Mouse (Mus musculus): ENCODE results near the gene Unc5b. TPM values are rescaled to one million over a fixed set of nuclear protein-coding genes. Genes with fewer than 3 reads are reported as not detected.

The Unc5b gene
- polyA plus RNA-seq, 1 experiment = not detected

DNA sequence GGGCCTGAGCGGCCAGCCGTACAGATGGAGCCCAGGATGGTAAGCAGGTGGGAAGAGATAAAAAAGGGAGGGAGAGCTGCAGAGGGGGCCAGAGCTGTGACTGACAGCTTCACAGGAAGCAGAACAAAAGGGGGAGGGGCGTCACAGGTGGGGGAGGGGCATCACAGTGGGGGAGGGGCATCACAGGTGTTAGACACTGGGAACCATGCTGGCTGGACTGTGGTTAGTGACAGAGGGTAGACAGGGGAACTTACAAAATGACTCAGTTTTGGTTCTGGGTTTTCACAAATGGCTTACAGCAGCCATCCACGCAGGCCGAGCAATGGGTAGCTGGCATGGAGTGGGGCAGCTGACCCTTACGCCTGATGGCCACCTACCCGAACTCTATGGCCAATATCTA, 89.9 kb downstream of the Unc5b start:
- peaks cover 2% of the 10 kb centered on the region; the same call in 1 of the 2 replicates for H3K9me3 ChIP-seq (ENCODE audit: control insufficient read depth, low read length)
- no peaks in the 10 kb centered on the region for H3K27me3 ChIP-seq (ENCODE audit: control insufficient read depth)
- no peak overlapping the region for H3K4me3 ChIP-seq (replicated peaks)
- no peaks in the 10 kb centered on the region for H3K4me1 ChIP-seq (ENCODE audit: control insufficient read depth)
- TF ChIP-seq TAL1 (IDR thresholded peaks at IDR 0.05; ENCODE audit: low read length) (no peak), GATA1 (IDR thresholded peaks at IDR 0.05; ENCODE audit: low read length) (no peak)
- H3K36me3 ChIP-seq (ENCODE audit: control insufficient read depth) = peaks cover 2% of the 10 kb centered on the region; the same call in 1 of the 2 replicates

GRCm38 (mm10) chr10:60739619-60740363, 91.6 kb downstream of the Unc5b start:
- no peak overlapping the region for H3K4me3 ChIP-seq (replicated peaks)
- TF ChIP-seq TAL1 (IDR thresholded peaks at IDR 0.05; ENCODE audit: low read length) (no peak), GATA1 (IDR thresholded peaks at IDR 0.05; ENCODE audit: low read length) (no peak)
- H3K36me3 ChIP-seq (ENCODE audit: control insufficient read depth) = peaks cover 2% of the 10 kb centered on the region; the same call in 1 of the 2 replicates
- H3K4me1 ChIP-seq (ENCODE audit: control insufficient read depth) = no peaks in the 10 kb centered on the region
- peaks cover 2% of the 10 kb centered on the region; the same call in 1 of the 2 replicates for H3K9me3 ChIP-seq (ENCODE audit: control insufficient read depth, low read length)
- no peaks in the 10 kb centered on the region for H3K27me3 ChIP-seq (ENCODE audit: control insufficient read depth)

- no peak overlapping the region for H3K4me3 ChIP-seq (replicated peaks)
- H3K9me3 ChIP-seq (ENCODE audit: control insufficient read depth, low read length) = peaks cover 2% of the 10 kb centered on the region; the same call in 1 of the 2 replicates
- no peaks in the 10 kb centered on the region for H3K4me1 ChIP-seq (ENCODE audit: control insufficient read depth)
- TF ChIP-seq GATA1 (IDR thresholded peaks at IDR 0.05; ENCODE audit: low read length) = no peak
- no peak for TF ChIP-seq TAL1 (IDR thresholded peaks at IDR 0.05; ENCODE audit: low read length)
- H3K27me3 ChIP-seq (ENCODE audit: control insufficient read depth) = no peaks in the 10 kb centered on the region
- H3K36me3 ChIP-seq (ENCODE audit: control insufficient read depth) = peaks cover 2% of the 10 kb centered on the region; the same call in 1 of the 2 replicates
Observed at GRCm38 (mm10) chr10:60737886-60738640, 93.3 kb downstream of the Unc5b start.

DNA sequence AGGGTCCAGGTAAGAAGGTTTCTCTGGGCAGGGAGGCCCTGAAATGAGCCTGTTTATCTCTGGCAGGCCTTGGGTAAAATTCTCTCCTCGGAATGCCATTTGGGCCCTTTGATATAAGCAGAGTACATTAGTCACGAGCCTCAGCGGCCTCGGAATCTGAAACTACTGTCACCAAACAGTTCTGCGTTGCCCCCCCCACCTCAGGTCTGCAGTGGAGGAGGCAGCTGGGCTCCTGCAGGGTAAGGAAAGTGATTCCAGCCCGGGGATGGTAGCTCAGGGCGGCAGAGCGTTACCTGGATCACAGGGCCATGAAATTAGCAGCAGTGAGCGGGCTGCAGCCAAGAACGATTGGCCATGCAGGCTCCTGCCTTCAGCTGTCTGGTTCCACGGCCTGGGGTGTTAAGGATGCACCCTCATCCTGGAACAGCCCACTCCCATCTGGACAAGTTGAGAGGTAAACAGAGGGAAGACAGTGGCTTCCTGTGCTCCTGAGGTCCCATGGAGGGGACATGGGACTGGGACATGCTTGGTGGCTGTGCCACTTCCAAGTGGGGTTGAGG, 94.1 kb downstream of the Unc5b start:
- Histone ChIP-seq H3K27me3 (ENCODE audit: control insufficient read depth) (no peaks in the 10 kb centered on the region), H3K36me3 (ENCODE audit: control insufficient read depth) (peaks cover under 1% of the 10 kb centered on the region; the same call in 1 of the 2 replicates), H3K9me3 (ENCODE audit: control insufficient read depth, low read length) (peaks cover under 1% of the 10 kb centered on the region; the same call in 1 of the 2 replicates), H3K4me3 (replicated peaks) (no peak overlapping the region), H3K4me1 (ENCODE audit: control insufficient read depth) (no peaks in the 10 kb centered on the region)
- TF ChIP-seq TAL1 (IDR thresholded peaks at IDR 0.05; ENCODE audit: low read length) (no peak), GATA1 (IDR thresholded peaks at IDR 0.05; ENCODE audit: low read length) (no peak)

GRCm38 (mm10) chr10:60735737-60736136, 95.6 kb downstream of the Unc5b start:
- Histone ChIP-seq H3K36me3 (ENCODE audit: control insufficient read depth) (no peaks in the 10 kb centered on the region; the same call in 1 of the 2 replicates), H3K4me1 (ENCODE audit: control insufficient read depth) (no peaks in the 10 kb centered on the region), H3K27me3 (ENCODE audit: control insufficient read depth) (no peaks in the 10 kb centered on the region), H3K4me3 (replicated peaks) (no peak overlapping the region), H3K9me3 (ENCODE audit: control insufficient read depth, low read length) (no peaks in the 10 kb centered on the region)
- TF ChIP-seq GATA1 (IDR thresholded peaks at IDR 0.05; ENCODE audit: low read length) = no peak
- no peak for TF ChIP-seq TAL1 (IDR thresholded peaks at IDR 0.05; ENCODE audit: low read length)

GRCm38 (mm10) chr10:60733471-60733870, 97.9 kb downstream of the Unc5b start:
- H3K9me3 ChIP-seq (ENCODE audit: control insufficient read depth, low read length) = no peaks in the 10 kb centered on the region
- H3K27me3 ChIP-seq (ENCODE audit: control insufficient read depth) = no peaks in the 10 kb centered on the region
- H3K4me1 ChIP-seq (ENCODE audit: control insufficient read depth) = peaks cover 2% of the 10 kb centered on the region; the same call in 1 of the 2 replicates
- no peak overlapping the region for H3K4me3 ChIP-seq (replicated peaks)
- H3K36me3 ChIP-seq (ENCODE audit: control insufficient read depth) = no peaks in the 10 kb centered on the region; the same call in 1 of the 2 replicates
- no peak for TF ChIP-seq GATA1 (IDR thresholded peaks at IDR 0.05; ENCODE audit: low read length)
- TF ChIP-seq TAL1 (IDR thresholded peaks at IDR 0.05; ENCODE audit: low read length) = no peak

GRCm38 (mm10) chr10:60732397-60732861, 99.0 kb downstream of the Unc5b start:
- Histone ChIP-seq H3K9me3 (ENCODE audit: control insufficient read depth, low read length) (no peaks in the 10 kb centered on the region), H3K36me3 (ENCODE audit: control insufficient read depth) (no peaks in the 10 kb centered on the region; the same call in 1 of the 2 replicates), H3K4me1 (ENCODE audit: control insufficient read depth) (peaks cover 2% of the 10 kb centered on the region; the same call in 1 of the 2 replicates), H3K4me3 (replicated peaks) (no peak overlapping the region), H3K27me3 (ENCODE audit: control insufficient read depth) (no peaks in the 10 kb centered on the region)
- TF ChIP-seq TAL1 (IDR thresholded peaks at IDR 0.05; ENCODE audit: low read length) (no peak), GATA1 (IDR thresholded peaks at IDR 0.05; ENCODE audit: low read length) (no peak)

DNA sequence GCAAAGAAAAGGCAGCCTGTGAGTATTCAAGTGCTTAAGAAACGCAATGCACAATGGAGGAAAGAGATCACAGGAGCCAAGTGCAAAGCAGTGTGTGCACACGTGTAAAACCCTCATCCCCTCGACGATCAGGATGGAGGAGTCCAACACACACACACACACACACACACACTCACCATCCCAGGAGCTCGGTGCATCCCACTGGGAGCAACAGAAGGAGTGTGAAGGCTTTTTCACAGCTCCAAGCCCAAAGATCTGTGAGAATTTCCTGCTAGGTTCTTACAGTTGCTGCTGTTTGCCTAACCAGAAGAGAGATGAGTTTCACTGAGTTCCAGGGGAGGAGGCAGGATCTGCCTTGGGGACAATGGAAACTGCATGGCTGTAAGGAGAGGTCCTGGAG, 99.6 kb downstream of the Unc5b start:
- Histone ChIP-seq H3K9me3 (ENCODE audit: control insufficient read depth, low read length) (no peaks in the 10 kb centered on the region), H3K27me3 (ENCODE audit: control insufficient read depth) (no peaks in the 10 kb centered on the region), H3K4me3 (replicated peaks) (no peak overlapping the region), H3K36me3 (ENCODE audit: control insufficient read depth) (no peaks in the 10 kb centered on the region; the same call in 1 of the 2 replicates), H3K4me1 (ENCODE audit: control insufficient read depth) (peaks cover 2% of the 10 kb centered on the region; the same call in 1 of the 2 replicates)
- TF ChIP-seq TAL1 (IDR thresholded peaks at IDR 0.05; ENCODE audit: low read length) (no peak), GATA1 (IDR thresholded peaks at IDR 0.05; ENCODE audit: low read length) (no peak)

All from erythroblast, embryonic 14.5 days (primary cell).